Mouse (Mus musculus): ENCODE measurements around the gene Gpr107. TPM values are rescaled to one million over a fixed set of nuclear protein-coding genes. Genes with fewer than 3 reads are reported as not detected.

The Gpr107 gene
- polyA plus RNA-seq, 1 experiment: 35.3 TPM

DNA sequence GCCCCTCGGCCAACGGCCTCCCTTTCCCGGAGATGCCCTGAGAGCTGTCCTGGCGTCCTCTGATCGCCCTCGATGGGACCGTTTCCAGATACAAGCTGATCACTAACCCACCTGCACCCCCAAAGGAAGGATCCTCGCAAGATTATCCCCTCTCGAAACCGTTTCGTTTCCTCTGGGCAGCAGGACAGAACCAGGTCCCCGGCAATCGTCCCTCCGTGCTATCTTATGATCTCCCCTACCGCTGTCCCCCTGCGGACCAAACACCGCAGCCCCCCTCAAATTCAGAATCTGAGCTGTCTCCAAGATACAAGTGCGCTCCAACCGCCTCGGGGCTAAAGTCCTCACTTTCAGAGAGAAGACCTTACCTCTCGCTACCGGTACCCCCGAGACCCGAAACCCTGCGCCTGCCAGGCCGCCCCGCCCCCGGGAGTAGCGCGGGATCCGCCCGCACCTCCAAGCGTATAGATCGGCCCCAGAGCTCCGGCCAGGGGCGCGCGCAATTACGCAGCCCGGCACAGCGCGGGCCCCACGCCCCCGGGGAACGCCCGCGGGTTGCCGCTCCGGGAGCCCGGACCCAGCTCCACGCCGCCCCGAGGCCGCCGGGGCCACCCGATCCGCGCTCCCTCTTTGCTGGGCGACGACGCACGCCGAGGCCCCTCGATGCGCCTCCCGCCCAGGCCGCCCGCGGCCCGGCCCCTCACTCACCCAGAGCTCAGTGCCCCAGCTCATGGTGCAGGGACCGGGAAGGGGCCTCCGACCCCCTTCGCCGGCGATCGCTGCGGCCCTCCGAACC lies 10.8 kb upstream of the Gpr107 start:
- no peak for TF ChIP-seq CTCF (IDR thresholded peaks at IDR 0.05; ENCODE audit: borderline replicate concordance, extremely low read depth, insufficient read depth, insufficient read length)
- peak; percentile 42 for DNase-seq (ENCODE audit: low read depth)

GRCm38 (mm10) chr2:31141867-31142454 lies 10.2 kb upstream of the Gpr107 start, which contains the start of gene Fnbp1:
Gene Fnbp1, minus strand, starts transcription at chr2:31142008.
- TF ChIP-seq POLR2A (IDR thresholded peaks at IDR 0.05; ENCODE audit: borderline replicate concordance, extremely low read depth, insufficient read depth, insufficient read length, poor library complexity, severe bottlenecking): peak; percentile 93
- no peak for TF ChIP-seq CTCF (IDR thresholded peaks at IDR 0.05; ENCODE audit: borderline replicate concordance, extremely low read depth, insufficient read depth, insufficient read length)
- DNase-seq (ENCODE audit: low read depth): peak; percentile 93

- TF ChIP-seq CTCF (IDR thresholded peaks at IDR 0.05; ENCODE audit: borderline replicate concordance, extremely low read depth, insufficient read depth, insufficient read length) (no peak), POLR2A (IDR thresholded peaks at IDR 0.05; ENCODE audit: borderline replicate concordance, extremely low read depth, insufficient read depth, insufficient read length, poor library complexity, severe bottlenecking) (no peak)
- no peak for DNase-seq (ENCODE audit: low read depth)
Measured at GRCm38 (mm10) chr2:31142505-31142904, 9.6 kb upstream of the Gpr107 start.

- DNase-seq (ENCODE audit: low read depth): no peak
Measured at GRCm38 (mm10) chr2:31143326-31143725, 8.8 kb upstream of the Gpr107 start.

DNA sequence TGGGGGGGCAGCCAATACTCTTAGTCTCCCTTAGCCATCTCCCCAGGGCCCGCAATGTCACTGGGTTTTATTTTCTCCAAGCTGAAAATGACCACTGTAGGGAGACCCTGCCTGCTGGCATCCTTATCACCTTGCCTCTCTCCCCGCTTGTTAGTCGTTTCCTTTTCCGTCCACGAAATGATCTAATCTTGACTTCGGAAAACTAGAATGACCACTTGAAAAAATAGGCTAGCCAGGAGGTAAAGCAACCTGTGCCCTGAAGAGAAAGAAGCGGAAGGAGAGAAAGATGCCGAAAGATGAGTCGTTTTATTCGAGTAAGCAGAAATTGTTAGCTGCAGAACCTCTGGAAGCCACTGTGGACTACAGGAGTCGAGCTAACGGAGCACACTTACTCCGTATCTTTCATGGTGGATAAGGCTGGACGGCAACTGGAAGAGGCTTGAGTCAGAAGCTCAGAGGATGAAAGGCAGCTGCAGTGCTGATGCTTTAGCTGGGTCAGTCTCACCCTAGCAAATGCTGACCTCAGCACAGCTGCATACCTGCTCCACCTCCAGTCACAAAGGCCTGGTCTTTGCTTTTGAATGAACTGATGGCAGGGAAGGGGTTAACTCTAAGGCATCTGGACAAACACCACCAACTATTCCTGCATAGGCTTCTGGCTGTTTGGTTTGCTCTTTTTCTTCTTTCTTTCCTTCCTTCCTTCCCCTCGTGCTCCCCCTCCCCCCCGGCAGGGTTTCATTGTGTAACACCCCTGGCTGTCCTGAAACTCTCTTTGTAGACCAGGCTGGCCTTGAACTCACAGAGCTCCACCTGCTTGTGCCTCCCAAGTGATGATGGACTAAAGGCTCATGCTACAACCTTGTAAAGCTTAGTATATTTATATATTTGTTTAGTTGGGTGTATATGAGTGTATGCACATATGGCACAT lies 8.1 kb upstream of the Gpr107 start:
- TF ChIP-seq CTCF (IDR thresholded peaks at IDR 0.05; ENCODE audit: borderline replicate concordance, extremely low read depth, insufficient read depth, insufficient read length) (no peak), POLR2A (IDR thresholded peaks at IDR 0.05; ENCODE audit: borderline replicate concordance, extremely low read depth, insufficient read depth, insufficient read length, poor library complexity, severe bottlenecking) (no peak)
- DNase-seq (ENCODE audit: low read depth): no peak

More at GRCm38 (mm10) chr2:31143326-31143725, 8.8 kb upstream of the Gpr107 start:
- TF ChIP-seq CTCF (IDR thresholded peaks at IDR 0.05; ENCODE audit: borderline replicate concordance, extremely low read depth, insufficient read depth, insufficient read length) (no peak), POLR2A (IDR thresholded peaks at IDR 0.05; ENCODE audit: borderline replicate concordance, extremely low read depth, insufficient read depth, insufficient read length, poor library complexity, severe bottlenecking) (no peak)

- DNase-seq (ENCODE audit: low read depth): no peak
Measured at GRCm38 (mm10) chr2:31144901-31145300, 7.2 kb upstream of the Gpr107 start.

DNA sequence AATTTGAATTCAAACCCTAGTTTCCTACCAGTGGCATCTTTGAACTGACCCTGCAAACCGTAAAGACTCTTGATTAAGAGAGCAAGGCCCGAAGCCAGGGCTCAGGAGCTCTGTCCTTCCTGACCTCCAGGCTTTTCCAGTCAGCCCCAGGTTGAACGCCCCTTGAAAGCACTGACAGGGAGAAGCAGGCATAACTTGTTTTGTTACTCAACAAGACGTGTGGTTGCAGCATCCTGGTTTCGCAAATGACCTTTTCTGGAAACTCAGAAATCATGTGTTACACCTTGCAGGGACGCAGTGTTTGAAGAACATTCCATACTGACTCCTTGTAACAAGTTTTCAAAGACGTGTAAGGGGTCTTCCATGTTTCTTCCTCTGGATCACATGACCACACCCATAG lies 5.1 kb upstream of the Gpr107 start:
- TF ChIP-seq POLR2A (IDR thresholded peaks at IDR 0.05; ENCODE audit: borderline replicate concordance, extremely low read depth, insufficient read depth, insufficient read length, poor library complexity, severe bottlenecking): no peak
- no peak for TF ChIP-seq CTCF (IDR thresholded peaks at IDR 0.05; ENCODE audit: borderline replicate concordance, extremely low read depth, insufficient read depth, insufficient read length)
- DNase-seq (ENCODE audit: low read depth): no peak

More at GRCm38 (mm10) chr2:31144901-31145300, 7.2 kb upstream of the Gpr107 start:
- TF ChIP-seq POLR2A (IDR thresholded peaks at IDR 0.05; ENCODE audit: borderline replicate concordance, extremely low read depth, insufficient read depth, insufficient read length, poor library complexity, severe bottlenecking): no peak
- TF ChIP-seq CTCF (IDR thresholded peaks at IDR 0.05; ENCODE audit: borderline replicate concordance, extremely low read depth, insufficient read depth, insufficient read length): no peak

DNA sequence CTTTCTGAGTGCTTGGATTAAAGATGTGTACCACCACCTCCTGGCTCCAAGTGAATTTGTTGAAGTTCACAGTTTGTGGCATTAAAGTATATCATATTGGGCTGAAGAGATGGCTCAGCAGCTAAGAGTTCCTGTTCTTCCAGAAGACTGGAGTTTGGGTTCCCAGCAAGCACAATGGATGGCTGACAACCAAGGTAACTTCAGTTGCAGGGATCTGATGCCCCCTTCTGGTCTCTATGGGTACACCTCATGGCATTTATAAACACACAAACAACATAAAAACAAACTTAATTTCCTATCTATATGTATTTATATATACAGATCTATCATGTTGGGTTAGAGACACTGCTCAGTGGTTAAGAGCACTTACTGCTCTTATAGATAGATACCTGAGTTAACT lies 1.4 kb upstream of the Gpr107 start:
- TF ChIP-seq POLR2A (IDR thresholded peaks at IDR 0.05; ENCODE audit: borderline replicate concordance, extremely low read depth, insufficient read depth, insufficient read length, poor library complexity, severe bottlenecking): no peak
- TF ChIP-seq CTCF (IDR thresholded peaks at IDR 0.05; ENCODE audit: borderline replicate concordance, extremely low read depth, insufficient read depth, insufficient read length): peak; percentile 20; the same call in 1 of the 2 replicates
- DNase-seq (ENCODE audit: low read depth): no peak

DNA sequence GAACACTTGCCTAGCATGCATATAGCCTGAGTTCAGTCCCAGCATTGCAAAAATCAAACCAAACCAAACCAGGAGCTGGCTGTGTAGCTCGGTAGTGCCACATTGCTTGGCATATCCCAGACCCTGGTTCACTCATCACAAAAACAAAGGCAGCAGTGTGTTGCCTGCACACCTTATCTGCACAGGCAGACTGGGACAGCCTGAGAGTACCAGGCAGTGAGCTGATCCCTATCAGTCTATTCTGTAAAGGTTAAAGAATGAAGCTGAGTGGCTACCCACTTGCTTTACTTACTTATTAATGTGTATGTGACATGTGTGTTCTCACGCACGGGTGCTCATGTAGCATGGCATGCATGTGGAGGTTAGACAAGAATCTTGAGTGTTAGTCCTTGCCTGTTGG lies 4.7 kb downstream of the Gpr107 start:
- TF ChIP-seq CTCF (IDR thresholded peaks at IDR 0.05; ENCODE audit: borderline replicate concordance, extremely low read depth, insufficient read depth, insufficient read length) (no peak), POLR2A (IDR thresholded peaks at IDR 0.05; ENCODE audit: borderline replicate concordance, extremely low read depth, insufficient read depth, insufficient read length, poor library complexity, severe bottlenecking) (no peak)
- DNase-seq (ENCODE audit: low read depth): no peak

DNA sequence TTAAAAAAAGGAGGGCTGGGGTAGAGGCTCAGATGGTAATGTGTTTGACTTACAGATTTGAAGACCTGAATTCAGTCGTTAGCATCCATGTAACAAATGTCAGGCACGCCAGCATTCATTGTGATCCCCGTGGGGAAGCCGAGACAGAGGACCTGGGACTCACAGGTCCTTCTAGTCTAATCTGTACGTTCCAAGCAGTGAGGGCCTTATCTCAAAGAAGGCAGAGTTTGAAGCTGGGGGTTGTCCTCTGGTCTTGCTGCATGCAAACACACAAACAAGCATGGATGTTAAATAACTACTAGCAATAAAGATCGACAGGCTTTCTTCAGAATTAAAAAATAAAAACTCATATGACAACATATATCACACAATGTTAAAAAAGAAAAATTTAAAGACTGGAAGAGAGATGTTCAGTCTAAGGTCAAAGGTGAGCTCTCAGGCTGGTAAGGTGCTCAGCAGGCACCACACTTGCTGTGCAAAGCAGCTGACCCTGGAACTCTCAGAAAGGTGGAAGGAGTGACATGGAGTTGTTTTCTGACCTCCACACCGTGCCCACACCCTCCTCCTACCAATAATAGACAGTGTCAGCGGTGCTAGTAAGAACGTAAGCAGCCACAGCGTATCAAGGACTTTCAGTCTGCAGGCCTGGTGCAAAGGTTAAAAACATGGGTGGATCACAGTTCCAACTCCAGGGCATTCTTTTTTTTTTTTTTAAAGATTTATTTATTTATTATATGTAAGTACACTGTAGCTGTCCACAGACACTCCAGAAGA lies 8.2 kb downstream of the Gpr107 start:
- DNase-seq (ENCODE audit: low read depth): no peak
- TF ChIP-seq POLR2A (IDR thresholded peaks at IDR 0.05; ENCODE audit: borderline replicate concordance, extremely low read depth, insufficient read depth, insufficient read length, poor library complexity, severe bottlenecking) (no peak), CTCF (IDR thresholded peaks at IDR 0.05; ENCODE audit: borderline replicate concordance, extremely low read depth, insufficient read depth, insufficient read length) (no peak)
